Mouse (Mus musculus) cerebellum, adult 2 months (tissue): ENCODE data around the gene Mars2.

Experiments used
- CTCF ChIP-seq: fragments of 200-500 bp; IDR thresholded peaks from 2 replicates; pipeline ENCODE4 v1.5.1; 2011; ENCODE audit warnings: low read depth, mild to moderate bottlenecking, control low read depth, low read length, moderate library complexity, borderline replicate concordance; ENCODE audit not compliant: insufficient read depth
- POLR2A ChIP-seq: fragments of 200-500 bp; IDR thresholded peaks from 2 replicates; pipeline ENCODE4 v1.6.1; 2011; ENCODE audit warnings: low read length, control low read depth, borderline replicate concordance; ENCODE audit not compliant: insufficient read depth

DNA sequence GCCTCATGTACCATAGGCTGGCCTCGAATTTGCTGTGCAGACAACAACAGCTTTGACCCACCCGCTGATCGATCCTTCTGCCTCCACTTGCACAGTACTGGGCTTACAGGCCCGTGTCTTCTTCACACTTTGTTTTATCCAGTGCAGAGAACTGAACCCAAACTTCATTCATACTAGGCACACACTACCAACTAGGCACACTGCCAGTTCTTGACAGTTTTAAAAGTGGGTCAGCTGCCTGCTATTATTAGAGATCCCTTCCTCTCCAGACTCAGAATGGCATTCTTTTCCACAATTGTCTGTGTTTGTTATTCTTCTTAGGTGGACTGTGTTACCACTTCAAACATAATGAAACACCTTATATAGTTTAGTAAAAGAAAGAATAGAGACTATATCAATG is 15.6 kb upstream of the Mars2 start:
- TF ChIP-seq POLR2A (no peak), CTCF (no peak)
